Mouse (Mus musculus): Measurements from ENCODE around the gene Btbd2.
A peak's percentile ranks its signal among the peaks of the same experiment; 100 is the strongest.

Gene Btbd2

GRCm38 (mm10) chr10:80687850-80688249, 31.0 kb upstream of the Btbd2 start:
- DNase-seq (ENCODE audit: inconsistent ontology term): peak; percentile 50

DNA sequence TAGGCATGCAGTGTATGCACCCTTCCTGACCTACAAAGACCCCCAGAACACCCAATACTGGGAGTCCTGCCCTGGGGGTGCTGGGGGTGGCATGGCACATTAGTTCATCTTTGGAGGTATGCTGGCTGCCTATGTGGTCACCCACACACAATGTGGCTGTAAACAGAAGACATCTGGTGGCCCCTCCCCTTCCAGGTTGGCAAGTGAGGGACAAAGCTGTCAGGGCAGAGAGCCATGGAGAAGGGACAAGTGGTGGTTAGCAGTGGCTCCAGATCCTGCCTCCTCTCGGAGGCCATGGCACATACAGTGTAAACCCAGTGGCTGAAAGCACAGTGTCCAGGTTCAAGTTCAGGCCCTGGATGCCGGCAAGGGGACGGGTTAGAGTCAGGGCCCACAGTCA, 29.7 kb upstream of the Btbd2 start:
- DNase-seq (ENCODE audit: inconsistent ontology term): no peak

GRCm38 (mm10) chr10:80684984-80685383, 28.1 kb upstream of the Btbd2 start:
- DNase-seq (ENCODE audit: inconsistent ontology term): no peak

- peak; percentile 51 for DNase-seq (ENCODE audit: inconsistent ontology term)
Measured at GRCm38 (mm10) chr10:80684214-80684613, 27.3 kb upstream of the Btbd2 start.

- DNase-seq (ENCODE audit: inconsistent ontology term): no peak
Measured at GRCm38 (mm10) chr10:80683647-80684046, 26.8 kb upstream of the Btbd2 start.

DNA sequence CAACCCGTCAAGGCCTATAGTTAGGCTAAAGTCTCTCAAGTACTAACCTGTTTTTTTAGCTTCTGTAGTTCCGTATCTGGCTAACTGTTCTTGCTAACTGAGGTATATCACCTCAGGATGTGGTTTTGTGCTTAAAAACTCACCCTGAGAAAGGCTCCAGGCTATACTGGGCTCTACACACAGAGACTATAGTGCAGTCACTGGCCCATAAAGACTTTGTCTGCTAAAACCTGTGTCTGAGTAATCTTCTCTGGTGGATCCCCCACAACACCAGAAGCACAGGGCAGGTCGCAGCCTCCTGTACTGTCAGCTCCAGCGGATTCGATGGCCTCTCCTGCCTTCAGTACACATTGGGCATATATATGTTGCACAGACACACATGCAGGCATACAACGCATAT, 25.1 kb upstream of the Btbd2 start:
- no peak for DNase-seq (ENCODE audit: inconsistent ontology term)

DNA sequence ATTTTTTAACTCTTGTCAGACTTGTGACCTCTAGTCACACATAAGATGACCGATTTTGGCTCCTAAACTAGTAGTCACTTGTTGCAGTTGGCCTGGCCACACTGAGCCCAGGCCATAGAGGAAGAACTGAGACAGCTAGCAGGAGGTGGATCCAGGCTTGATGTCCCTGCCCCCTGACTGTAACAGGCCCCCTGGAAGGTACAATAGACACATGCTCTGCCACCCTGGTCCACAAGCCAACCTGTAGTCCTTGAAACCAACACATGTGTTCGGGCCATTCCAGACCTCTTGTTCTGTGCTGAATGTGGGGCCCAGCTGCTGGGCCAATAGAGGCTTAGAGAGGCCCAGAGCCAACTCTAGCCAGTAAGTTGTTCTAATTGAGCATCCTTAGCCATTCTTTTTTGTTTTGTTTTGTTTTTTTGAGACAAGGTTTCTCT, 23.4 kb upstream of the Btbd2 start:
- no peak for DNase-seq (ENCODE audit: inconsistent ontology term)

GRCm38 (mm10) chr10:80679556-80680259, 22.8 kb upstream of the Btbd2 start:
- no peak for DNase-seq (ENCODE audit: inconsistent ontology term)

- DNase-seq (ENCODE audit: inconsistent ontology term): no peak
Measured at GRCm38 (mm10) chr10:80678601-80679377, 21.9 kb upstream of the Btbd2 start.

- peak; percentile 93 for DNase-seq (ENCODE audit: inconsistent ontology term)
Measured at GRCm38 (mm10) chr10:80677942-80678436, 21.1 kb upstream of the Btbd2 start, which contains the start of gene Mknk2. TSS of gene Mknk2 (minus strand) at chr10:80678112.

DNA sequence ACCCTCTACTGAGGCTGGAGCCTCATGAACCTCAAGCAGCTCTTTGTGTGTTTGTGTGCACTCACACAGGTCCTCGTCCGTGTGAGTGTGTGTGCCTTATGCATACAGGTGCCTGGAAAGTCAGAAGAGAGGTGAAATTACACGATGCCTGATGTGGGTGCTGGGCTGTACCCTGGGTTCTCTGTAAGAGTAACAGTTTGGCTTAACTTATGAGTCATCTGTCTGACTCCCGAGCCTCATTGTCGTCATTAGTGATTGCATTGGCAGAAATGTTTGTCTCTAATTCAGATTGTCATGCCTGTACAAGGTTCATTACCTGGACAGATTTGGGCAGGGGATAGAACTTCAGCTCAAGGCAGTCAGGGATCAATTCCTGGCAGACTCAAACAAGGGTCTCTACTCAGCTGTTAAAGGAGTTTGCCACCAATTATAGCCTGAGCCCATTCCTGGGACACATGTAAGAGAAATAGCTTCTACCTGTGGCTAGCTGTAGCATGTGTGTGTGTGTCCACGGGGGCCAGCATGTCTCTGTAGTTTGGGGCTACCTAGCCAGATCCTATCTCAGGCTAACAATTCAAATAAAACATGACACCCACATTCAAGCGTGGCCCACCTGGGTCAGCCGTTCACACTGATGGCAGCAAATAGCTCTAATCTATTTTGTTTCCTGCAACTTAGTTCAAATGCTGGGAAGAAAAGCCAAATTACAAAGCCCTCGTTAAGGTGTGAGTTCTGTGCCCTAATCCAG, 20.4 kb upstream of the Btbd2 start:
- DNase-seq (ENCODE audit: inconsistent ontology term): peak; percentile 66

DNA sequence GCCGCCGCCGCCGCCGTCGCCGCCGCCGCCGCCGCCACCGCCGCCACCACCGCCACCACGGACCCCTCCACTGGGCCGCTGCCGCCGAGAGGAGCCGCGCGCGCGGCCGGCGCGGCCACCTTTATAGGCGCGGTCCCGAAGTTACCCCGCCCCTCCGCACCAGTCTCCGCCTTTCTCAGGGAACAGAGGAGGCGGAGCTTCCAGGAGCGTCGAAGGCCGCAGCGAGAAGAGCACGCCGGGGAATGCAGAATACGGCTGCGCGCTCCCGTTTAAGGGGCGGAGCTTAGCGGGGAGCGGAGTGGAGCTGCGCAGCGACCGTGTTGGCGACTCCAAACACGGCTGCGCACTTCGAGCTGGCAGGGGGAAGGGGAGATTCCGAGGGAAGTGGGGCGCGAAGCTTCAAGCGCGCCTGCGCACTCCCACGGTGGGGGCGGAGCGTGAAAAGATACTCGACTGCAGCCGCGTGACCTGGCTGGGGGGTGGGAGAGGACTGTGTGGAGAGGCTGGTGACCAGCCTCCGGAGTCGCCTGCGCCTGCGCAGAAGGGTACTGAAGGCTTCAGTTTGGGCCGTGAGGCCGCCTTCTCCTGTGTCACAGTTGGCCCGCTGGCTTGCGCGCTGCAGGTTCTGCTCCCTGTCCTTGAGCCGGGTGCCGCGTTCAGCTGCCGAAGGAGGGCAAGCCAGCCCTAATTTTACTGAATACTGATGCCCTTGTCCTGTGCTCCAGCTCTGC, 19.5 kb upstream of the Btbd2 start:
- peak; percentile 100 for DNase-seq (ENCODE audit: inconsistent ontology term)

DNA sequence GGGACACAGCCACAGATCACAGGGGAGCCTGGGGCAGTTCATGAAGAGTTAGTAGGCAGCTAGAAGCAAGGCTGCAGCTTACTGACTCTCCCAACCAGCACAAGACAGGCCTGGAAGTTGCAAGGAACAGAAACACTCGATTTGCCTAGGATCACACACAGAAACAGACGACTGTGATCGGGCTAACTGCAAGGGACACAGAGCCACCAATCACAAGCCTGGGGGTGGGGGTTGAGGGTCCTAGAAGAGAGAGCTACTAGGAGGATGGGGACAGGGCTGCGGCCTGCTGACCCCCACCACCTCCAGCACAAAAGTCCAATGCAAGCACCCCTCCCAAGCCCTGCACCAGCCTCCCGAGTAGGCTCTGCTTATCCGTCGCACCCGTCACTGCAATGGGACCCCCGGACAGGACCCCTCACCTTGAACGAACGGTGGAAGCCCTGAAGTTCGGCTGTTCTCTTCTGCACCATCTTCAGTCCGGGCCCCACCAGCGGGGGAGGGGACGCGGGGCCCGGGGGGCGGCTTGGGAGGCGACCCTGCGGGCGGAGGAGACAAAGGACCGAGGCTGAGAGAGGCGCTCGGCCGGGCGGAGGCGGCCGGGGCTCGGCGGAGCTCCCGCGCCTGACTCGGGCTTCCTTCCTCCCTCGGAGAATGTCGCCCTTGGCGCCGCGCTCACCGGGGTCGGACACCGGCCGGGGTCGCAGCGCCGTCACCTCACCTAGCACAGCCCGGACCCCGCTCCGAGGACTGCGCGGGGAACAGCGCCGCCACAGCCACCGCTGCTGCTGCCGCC, 18.7 kb upstream of the Btbd2 start:
- peak; percentile 30 for DNase-seq (ENCODE audit: inconsistent ontology term)

DNA sequence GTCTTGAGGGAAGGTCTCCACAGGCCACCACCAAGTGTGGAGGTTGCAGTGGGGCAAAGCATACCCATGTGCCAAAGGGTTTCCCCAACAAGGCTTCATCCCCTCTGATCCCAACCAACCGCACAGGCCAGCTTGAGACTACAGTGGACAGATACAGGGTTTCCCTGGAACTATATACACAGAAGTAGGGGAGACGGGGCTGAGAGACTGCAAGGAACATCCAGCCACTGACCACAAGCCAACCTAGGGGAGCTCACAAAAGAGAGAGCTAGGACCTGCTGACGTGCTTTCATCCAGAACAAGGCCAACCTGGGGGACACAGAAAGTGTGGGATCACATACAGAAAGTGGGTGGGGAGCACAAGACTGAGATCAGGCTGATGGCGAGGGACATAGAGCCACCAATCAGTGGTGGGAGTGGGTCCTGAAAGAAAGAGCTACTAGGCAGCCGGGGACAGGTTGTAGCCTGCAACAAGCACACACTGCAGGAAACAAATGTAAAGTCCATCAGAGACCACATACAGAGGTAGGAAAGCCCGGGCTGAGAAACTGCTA, 18.1 kb upstream of the Btbd2 start:
- DNase-seq (ENCODE audit: inconsistent ontology term): peak; percentile 22

- DNase-seq (ENCODE audit: inconsistent ontology term): peak; percentile 62
Measured at GRCm38 (mm10) chr10:80674161-80674711, 17.4 kb upstream of the Btbd2 start.

- DNase-seq (ENCODE audit: inconsistent ontology term): no peak
Measured at GRCm38 (mm10) chr10:80673690-80674089, 16.8 kb upstream of the Btbd2 start.

- no peak for DNase-seq (ENCODE audit: inconsistent ontology term)
Measured at GRCm38 (mm10) chr10:80671936-80672690, 15.2 kb upstream of the Btbd2 start.

GRCm38 (mm10) chr10:80671251-80671650, 14.4 kb upstream of the Btbd2 start:
- DNase-seq (ENCODE audit: inconsistent ontology term): no peak

GRCm38 (mm10) chr10:80670531-80670930, 13.7 kb upstream of the Btbd2 start:
- no peak for DNase-seq (ENCODE audit: inconsistent ontology term)

All from Muller cell, postnatal 12 days (primary cell).